Mouse (Mus musculus) cortical plate, adult 2 months (tissue): ENCODE measurements around the gene Cdh4.

Experiments used
- CTCF ChIP-seq: fragments of 200-500 bp; IDR thresholded peaks from 2 replicates; pipeline ENCODE4 v1.5.1; 2011; ENCODE audit warnings: mild to moderate bottlenecking, control low read depth, low read length; ENCODE audit not compliant: insufficient read depth; ENCODE audit errors: extremely low read depth
- POLR2A ChIP-seq: fragments of 200-500 bp; IDR thresholded peaks from 2 replicates; pipeline ENCODE4 v1.6.1; 2011; ENCODE audit warnings: mild to moderate bottlenecking, low read length, control low read depth; ENCODE audit not compliant: insufficient read depth; ENCODE audit errors: extremely low read depth

DNA sequence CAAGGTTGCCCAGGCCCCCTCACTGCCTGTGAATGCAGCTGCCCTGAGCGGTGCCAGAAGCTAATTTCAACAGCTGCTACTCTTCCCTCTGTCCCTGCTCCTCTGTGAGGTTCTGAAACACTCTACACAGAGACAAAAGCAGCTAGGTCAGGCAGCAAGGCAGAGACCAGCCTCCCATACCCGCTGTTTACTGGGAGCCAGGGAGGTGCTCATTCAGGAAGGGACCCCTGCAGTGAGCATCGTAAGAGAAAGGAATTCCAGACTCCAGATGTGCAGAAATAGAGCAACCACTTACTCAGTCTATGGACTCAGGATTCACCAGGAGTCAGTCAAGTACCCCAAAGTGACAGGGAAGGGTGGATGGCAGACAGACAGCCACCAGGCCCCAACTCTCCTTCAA is 278.1 kb downstream of the Cdh4 start:
- TF ChIP-seq CTCF: no peak
- TF ChIP-seq POLR2A: no peak
